8 mouse cellular contexts compared by ENCODE assay signal in genomic region chr12:83687934-83688315, GRCm38 (mm10). TPM values are rescaled to one million over a fixed set of nuclear protein-coding genes. Genes with fewer than 3 reads are reported as not detected.
A peak's percentile ranks its signal among the peaks of the same experiment; 100 is the strongest.
DNase-seq lines count a peak whose midpoint lies in the region; ATAC-seq lines count a peak whose summit lies in the region.

Psen1 (plus strand) TSS chr12:83688152.

- H3K36me3 ChIP-seq in hindbrain, embryonic 11.5 days (ENCODE audit: control insufficient read depth, insufficient read depth, low read length) = no peaks in the 10 kb centered on the region

- peak; percentile 97 for DNase-seq in MN1 (ENCODE audit: low spot score)
- peak; percentile 89 for DNase-seq in cerebellum, adult 9-10 months
- DNase-seq in frontal cortex, adult 2 months (ENCODE audit: extremely low spot score in 1 of 2, low spot score in 1 of 2) = peak; percentile 84 to 95
- DNase-seq in hindbrain, embryonic 11.5 days (ENCODE audit: low spot score) = peak; percentile 97
- peak; percentile 91 to 94 for DNase-seq in layer of hippocampus, postnatal 10 days (ENCODE audit: low spot score in 2 of 2)
- peak; percentile 97 for DNase-seq in lung, postnatal 10 days
- peak; percentile 93 for DNase-seq in ovary, postnatal 36 days (ENCODE audit: low spot score)
- peak; percentile 92 for DNase-seq in thymus, postnatal 25 days

- no peaks in the 10 kb centered on the region for H3K27me3 ChIP-seq in hindbrain, embryonic 11.5 days (ENCODE audit: control insufficient read depth, insufficient read depth, low read length)

- under 1% methylated on average over 32 of the region's 38 CpGs for WGBS in hindbrain, embryonic 11.5 days

- no peaks in the 10 kb centered on the region for H3K4me1 ChIP-seq in hindbrain, embryonic 11.5 days (replicated peaks; ENCODE audit: control insufficient read depth, insufficient read depth, low read length)

- H3K4me2 ChIP-seq in hindbrain, embryonic 11.5 days (replicated peaks; ENCODE audit: low read depth, low read length) = peak within 1 kb of the TSS; percentile 74

- H3K9me3 ChIP-seq in hindbrain, embryonic 11.5 days (ENCODE audit: control insufficient read depth, low read length) = no peaks in the 10 kb centered on the region

- H3K27ac ChIP-seq in hindbrain, embryonic 11.5 days (ENCODE audit: low read depth, low read length) = peak within 1 kb of the TSS; percentile 85

- H3K9ac ChIP-seq in hindbrain, embryonic 11.5 days (ENCODE audit: low read depth, low read length) = peak within 1 kb of the TSS; percentile 89

- peak within 1 kb of the TSS; percentile 92 for H3K4me3 ChIP-seq in hindbrain, embryonic 11.5 days (ENCODE audit: low read depth, low read length)

- peak; percentile 99 for ATAC-seq in hindbrain, embryonic 11.5 days (ENCODE audit: low FRiP score)

RNA-seq across cellular contexts. Expression of gene Psen1, which starts in this region (rescaled TPM):
- polyA plus RNA-seq in frontal cortex, adult 2 months (2012; rRNA removed) = 34.8 and 35.7 TPM in 2 replicates
- 76.3 and 76.6 TPM in 2 replicates for polyA plus RNA-seq in hindbrain, embryonic 11.5 days (2014; fragmentation: Nextera tagmentation; extraction: Ambion mirVana)
- 10 to 100 TPM; 58.1 to 68.1 TPM for total RNA-seq in layer of hippocampus, postnatal 10 days (2021)

Comparison
In these comparisons a context has a peak if more than half of its experiments do, and no peak if none do; other contexts are left out.
1. Peak in every context shown above with its lines: DNase-seq, ATAC-seq, H3K4me3 ChIP-seq and H3K27ac ChIP-seq.